Mouse (Mus musculus) MEL (cell line): ENCODE results near the gene Gstp1. TPM values are rescaled to one million over a fixed set of nuclear protein-coding genes. Genes with fewer than 3 reads are reported as not detected.
A peak's percentile ranks its signal among the peaks of the same experiment; 100 is the strongest.

Experiments
- DNase-seq: peaks from one replicate; pipeline ENCODE4 v3.0.0; 2011; ENCODE audit warnings: low read depth, low spot score
- H3K27ac ChIP-seq: 2 replicates; pipeline ENCODE4 v1.5.1; 2012; ENCODE audit warnings: low read depth, mild to moderate bottlenecking, control low read depth, low read length, moderate library complexity; ENCODE audit not compliant: control insufficient read depth
- H3K27me3 ChIP-seq, 2 experiments: fragments of 150-350 bp in 1 of 2; sonication (generic) in 1 of 2; 2 replicates each; pipeline ENCODE4 v1.6.1; 2012; ENCODE audit warnings: low read length in 2 of 2, mild to moderate bottlenecking in 2 of 2, improper control_type of control experiment in 1 of 2, moderate library complexity in 1 of 2; ENCODE audit not compliant: insufficient read depth in 2 of 2, control insufficient read depth in 1 of 2
- H3K36me3 ChIP-seq, 2 experiments: 2 replicates each; pipeline ENCODE4 v1.6.1; 2012 to 2014; ENCODE audit warnings: low read length in 2 of 2, improper control_type of control experiment in 1 of 2, inconsistent platforms in 1 of 2, mild to moderate bottlenecking in 1 of 2; ENCODE audit not compliant: insufficient read depth in 2 of 2, control insufficient read depth in 1 of 2
- H3K4me1 ChIP-seq, 2 experiments: fragments of 150-350 bp in 1 of 2; sonication (generic) in 1 of 2; 2 replicates each; pipeline ENCODE4 v1.6.1; 2012; ENCODE audit warnings: low read length in 2 of 2, improper control_type of control experiment in 1 of 2, mild to moderate bottlenecking in 1 of 2; ENCODE audit not compliant: insufficient read depth in 2 of 2, control insufficient read depth in 1 of 2
- H3K4me3 ChIP-seq, 2 experiments: fragments of 150-350 bp in 1 of 2; sonication (generic) in 1 of 2; 2 replicates each; pipeline ENCODE4 v1.5.1; 2012; ENCODE audit warnings: low read depth in 2 of 2, low read length in 2 of 2, mild to moderate bottlenecking in 2 of 2, moderate library complexity in 2 of 2, control low read depth in 1 of 2, improper control_type of control experiment in 1 of 2; ENCODE audit not compliant: control insufficient read depth in 1 of 2, insufficient read depth in 1 of 2
- H3K79me2 ChIP-seq: 2 replicates; pipeline ENCODE4 v1.6.1; 2012; ENCODE audit warnings: mild to moderate bottlenecking, low read length, moderate library complexity; ENCODE audit not compliant: control insufficient read depth, poor library complexity, insufficient read depth
- H3K9ac ChIP-seq: 2 replicates; pipeline ENCODE4 v1.6.1; 2012; ENCODE audit warnings: low read depth, mild to moderate bottlenecking, control low read depth, low read length, moderate library complexity; ENCODE audit not compliant: control insufficient read depth, poor library complexity, severe bottlenecking
- H3K9me3 ChIP-seq: fragments of 150-350 bp; sonication (generic); replicated peaks from 2 replicates; pipeline ENCODE4 v1.6.1; 2012; ENCODE audit warnings: mild to moderate bottlenecking, low read length, improper control_type of control experiment, moderate library complexity; ENCODE audit not compliant: insufficient read depth
- BHLHE40 ChIP-seq: IDR thresholded peaks from 2 replicates; pipeline ENCODE4 v1.6.1; 2012; ENCODE audit warnings: low read depth, mild to moderate bottlenecking, inconsistent platforms, low read length, improper control_type of control experiment, borderline replicate concordance
- CHD1 ChIP-seq: IDR thresholded peaks from 2 replicates; pipeline ENCODE4 v1.6.1; 2012; ENCODE audit warnings: low read depth, mild to moderate bottlenecking, inconsistent platforms, low read length, improper control_type of control experiment
- CHD2 ChIP-seq: IDR thresholded peaks from 2 replicates; pipeline ENCODE4 v1.6.1; 2011; ENCODE audit warnings: low read length, improper control_type of control experiment
- CTCF ChIP-seq, 3 experiments: IDR thresholded peaks in 2 of 3; conservative IDR thresholded peaks in 1 of 3; 2 replicates each; pipeline ENCODE4 v1.5.1; 2011 to 2012; ENCODE audit warnings: low read length in 3 of 3, low read depth in 2 of 3, mild to moderate bottlenecking in 2 of 3, improper control_type of control experiment in 1 of 3, inconsistent platforms in 1 of 3, mixed read lengths in 1 of 3, moderate library complexity in 1 of 3; ENCODE audit not compliant: control insufficient read depth in 1 of 3, insufficient read depth in 1 of 3, poor library complexity in 1 of 3, severe bottlenecking in 1 of 3
- E2F4 ChIP-seq: IDR thresholded peaks from 2 replicates; pipeline ENCODE4 v1.6.1; 2011; ENCODE audit warnings: low read depth, low read length, improper control_type of control experiment, borderline replicate concordance
- ELF1 ChIP-seq: IDR thresholded peaks from 2 replicates; pipeline ENCODE4 v1.6.1; 2014; ENCODE audit warnings: low read depth, mild to moderate bottlenecking, inconsistent platforms, low read length, improper control_type of control experiment, moderate library complexity
- EP300 ChIP-seq, 2 experiments: IDR thresholded peaks; 2 replicates each; pipeline ENCODE4 v1.6.1; 2011; ENCODE audit warnings: improper control_type of control experiment in 2 of 2, low read length in 2 of 2, low read depth in 1 of 2, mild to moderate bottlenecking in 1 of 2
- GATA1 ChIP-seq: IDR thresholded peaks from 2 replicates; pipeline ENCODE4 v1.6.1; 2011; ENCODE audit warnings: low read depth, low read length, improper control_type of control experiment
- HCFC1 ChIP-seq: IDR thresholded peaks from 2 replicates; pipeline ENCODE4 v1.6.1; 2012; ENCODE audit warnings: low read depth, mild to moderate bottlenecking, inconsistent platforms, low read length, improper control_type of control experiment, moderate library complexity
- JUND ChIP-seq: IDR thresholded peaks from 2 replicates; pipeline ENCODE4 v1.6.1; 2011; ENCODE audit warnings: low read depth, mild to moderate bottlenecking, improper control_type of control experiment, low read length
- MAFK ChIP-seq: IDR thresholded peaks from 2 replicates; pipeline ENCODE4 v1.6.1; 2011; ENCODE audit warnings: low read depth, mild to moderate bottlenecking, low read length, improper control_type of control experiment, borderline replicate concordance
- MAZ ChIP-seq: IDR thresholded peaks from 2 replicates; pipeline ENCODE4 v1.6.1; 2012; ENCODE audit warnings: low read depth, mild to moderate bottlenecking, inconsistent platforms, low read length, improper control_type of control experiment
- MXI1 ChIP-seq: IDR thresholded peaks from 2 replicates; pipeline ENCODE4 v1.6.1; 2011; ENCODE audit warnings: mild to moderate bottlenecking, low read depth, low read length, improper control_type of control experiment
- NELFE ChIP-seq: IDR thresholded peaks from 2 replicates; pipeline ENCODE4 v1.6.1; 2011; ENCODE audit warnings: low read depth, low read length, improper control_type of control experiment
- NRF1 ChIP-seq: IDR thresholded peaks from 2 replicates; pipeline ENCODE4 v1.6.1; 2014; ENCODE audit warnings: low read depth, mild to moderate bottlenecking, inconsistent platforms, low read length, improper control_type of control experiment, moderate library complexity; ENCODE audit not compliant: poor library complexity, insufficient read depth, severe bottlenecking
- POLR2A ChIP-seq, 2 experiments: IDR thresholded peaks; 2 replicates each; pipeline ENCODE4 v1.6.1; 2011 to 2012; ENCODE audit warnings: low read length in 2 of 2, mild to moderate bottlenecking in 2 of 2, control low read depth in 1 of 2, improper control_type of control experiment in 1 of 2, low read depth in 1 of 2, moderate library complexity in 1 of 2; ENCODE audit not compliant: control insufficient read depth in 1 of 2, insufficient read depth in 1 of 2, poor library complexity in 1 of 2
- POLR2AphosphoS2 ChIP-seq: IDR thresholded peaks from 2 replicates; pipeline ENCODE4 v1.6.1; 2011; ENCODE audit warnings: low read length, improper control_type of control experiment
- SIN3A ChIP-seq: IDR thresholded peaks from 2 replicates; pipeline ENCODE4 v1.6.1; 2012; ENCODE audit warnings: low read length, improper control_type of control experiment, inconsistent platforms
- SMC3 ChIP-seq: IDR thresholded peaks from 2 replicates; pipeline ENCODE4 v1.6.1; 2011; ENCODE audit warnings: low read depth, low read length, improper control_type of control experiment
- TAL1 ChIP-seq: IDR thresholded peaks from 2 replicates; pipeline ENCODE4 v1.6.1; 2012; ENCODE audit warnings: mild to moderate bottlenecking, inconsistent platforms, low read length, moderate library complexity, mixed read lengths
- TBP ChIP-seq: IDR thresholded peaks from 2 replicates; pipeline ENCODE4 v1.8.0; 2011; ENCODE audit warnings: low read depth, low read length, improper control_type of control experiment
- TCF12 ChIP-seq: IDR thresholded peaks from 2 replicates; pipeline ENCODE4 v1.6.1; 2014; ENCODE audit warnings: low read depth, mild to moderate bottlenecking, inconsistent platforms, low read length, improper control_type of control experiment, moderate library complexity
- UBTF ChIP-seq: IDR thresholded peaks from 2 replicates; pipeline ENCODE4 v1.6.1; 2012; ENCODE audit warnings: low read depth, mild to moderate bottlenecking, inconsistent platforms, low read length, improper control_type of control experiment, moderate library complexity, borderline replicate concordance; ENCODE audit not compliant: insufficient read depth
- USF2 ChIP-seq, 2 experiments: IDR thresholded peaks; 2 replicates each; pipeline ENCODE4 v1.6.1; 2011 to 2012; ENCODE audit warnings: improper control_type of control experiment in 2 of 2, low read length in 2 of 2, borderline replicate concordance in 1 of 2, inconsistent platforms in 1 of 2, low read depth in 1 of 2, mild to moderate bottlenecking in 1 of 2; ENCODE audit not compliant: insufficient read depth in 1 of 2
- ZC3H11A ChIP-seq: IDR thresholded peaks from 2 replicates; pipeline ENCODE4 v1.6.1; 2012; ENCODE audit warnings: low read depth, mild to moderate bottlenecking, inconsistent platforms, low read length, improper control_type of control experiment
- ZMIZ1 ChIP-seq: IDR thresholded peaks from 2 replicates; pipeline ENCODE4 v1.6.1; 2012; ENCODE audit warnings: low read depth, mild to moderate bottlenecking, inconsistent platforms, low read length, improper control_type of control experiment, moderate library complexity
- polyA plus RNA-seq, 2 experiments: library from polyadenylated mRNA; stranded (reverse) in 1 of 2; unstranded in 1 of 2; fragments of >175 nt in 1 of 2; fragments of >200 nt in 1 of 2; gene quantifications; 2 replicates each; pipeline versions ENCODE4 v1.2.1 to v1.2.4; 2012; ENCODE audit warnings: low replicate concordance in 2 of 2, low read depth in 1 of 2; ENCODE audit not compliant: insufficient read length in 2 of 2, insufficient read depth in 1 of 2, missing spikeins in 1 of 2
- total RNA-seq: library from RNA; depleted of rRNA; stranded (reverse); fragments of 300-350 nt; gene quantifications from 2 replicates; pipeline ENCODE4 v1.2.3, GENCODE M21; 2012

Gene Gstp1
- total and polyA plus RNA-seq, 3 experiments = 251 to 369 TPM; not detected in 1

DNA sequence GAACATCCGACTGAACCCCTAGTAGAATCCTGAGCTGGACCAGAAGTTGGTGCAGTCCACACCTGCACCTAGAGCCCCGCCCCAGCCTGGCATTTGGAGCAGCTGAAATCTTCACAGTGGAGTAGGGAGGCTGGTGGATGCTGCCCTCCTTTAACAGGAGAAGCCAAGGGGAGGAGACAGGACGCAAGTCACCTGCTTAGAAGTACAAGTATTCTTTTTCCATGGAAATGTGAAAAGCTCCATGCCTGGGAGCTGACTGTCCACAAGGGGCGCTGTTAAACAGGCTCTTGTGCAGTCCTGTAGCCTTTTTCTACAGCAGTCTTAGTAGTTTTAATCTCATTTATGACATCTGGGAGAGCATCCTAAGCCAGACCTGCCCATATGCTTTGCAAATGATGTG, 49.0 kb downstream of the Gstp1 start:
- Histone ChIP-seq H3K79me2 (no peaks in the 10 kb centered on the region), H3K36me3 (no peaks in the 10 kb centered on the region; a peak in 1 of 4 replicates), H3K27ac (no peak overlapping the region), H3K4me1 (peaks cover 0 to 8% of the 10 kb centered on the region in 2 experiments; a peak in 2 of 4 replicates), H3K27me3 (peaks cover 2 to 4% of the 10 kb centered on the region in 2 experiments; a peak in 3 of 4 replicates), H3K4me3 (no peak overlapping the region), H3K9me3 (no peaks in the 10 kb centered on the region), H3K9ac (no peak overlapping the region)
- peak; percentile 32 for DNase-seq
- TF ChIP-seq USF2 (IDR thresholded peaks at IDR 0.05; ENCODE audit: borderline replicate concordance in 1 of 2, insufficient read depth in 1 of 2, low read depth in 1 of 2, low read length in 2 of 2) (no peak), POLR2A (IDR thresholded peaks at IDR 0.05; ENCODE audit: control insufficient read depth in 1 of 2, insufficient read depth in 1 of 2, low read depth in 1 of 2, low read length in 2 of 2, poor library complexity in 1 of 2) (no peak), JUND (no peak), TAL1 (no peak), TCF12 (no peak), GATA1 (no peak), CTCF (IDR thresholded peaks at IDR 0.05 in 2 of 3, conservative IDR thresholded peaks at IDR 0.05 in 1 of 3; ENCODE audit: control insufficient read depth in 1 of 3, insufficient read depth in 1 of 3, low read depth in 2 of 3, low read length in 3 of 3, poor library complexity in 1 of 3, severe bottlenecking in 1 of 3) (peak; percentile 27 to 45 (median 38))
- TF ChIP-seq, all 39 proteins: peak for 1

DNA sequence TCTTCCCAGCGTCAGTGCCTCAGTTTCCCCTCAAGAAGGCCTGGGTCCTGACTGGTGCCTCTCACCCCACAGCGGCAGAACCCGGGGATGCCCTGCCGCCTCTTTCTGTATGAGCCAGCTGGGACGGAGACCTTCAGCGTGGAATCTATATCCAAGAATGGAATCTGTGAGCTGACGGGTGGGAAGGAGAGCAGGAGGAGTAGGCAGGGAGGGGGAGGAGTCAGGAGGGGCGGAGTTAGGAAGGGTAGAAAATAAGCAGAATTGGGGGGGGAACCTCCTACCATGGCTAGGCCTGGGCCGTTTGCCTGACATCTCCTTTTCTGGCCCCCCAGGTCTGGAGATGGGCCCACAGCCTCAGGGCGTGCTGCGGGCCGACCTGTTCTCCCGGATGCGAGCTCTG, 49.7 kb downstream of the Gstp1 start:
- H3K9me3 ChIP-seq = no peaks in the 10 kb centered on the region
- no peaks in the 10 kb centered on the region for H3K79me2 ChIP-seq
- no peak for DNase-seq
- H3K27me3 ChIP-seq = peaks cover 0 to 2% of the 10 kb centered on the region in 2 experiments; a peak in 1 of 4 replicates
- H3K9ac ChIP-seq = no peak overlapping the region
- no peak overlapping the region for H3K4me3 ChIP-seq
- no peaks in the 10 kb centered on the region; a peak in 1 of 4 replicates for H3K36me3 ChIP-seq
- no peak overlapping the region for H3K27ac ChIP-seq
- H3K4me1 ChIP-seq = peaks cover 0 to 8% of the 10 kb centered on the region in 2 experiments; a peak in 2 of 4 replicates
- TF ChIP-seq HCFC1 (no peak), CHD1 (no peak), ZC3H11A (no peak), CHD2 (no peak), EP300 (IDR thresholded peaks at IDR 0.05; ENCODE audit: low read depth in 1 of 2, low read length in 2 of 2) (no peak), MXI1 (no peak), TCF12 (no peak), MAFK (no peak), NRF1 (no peak)

DNA sequence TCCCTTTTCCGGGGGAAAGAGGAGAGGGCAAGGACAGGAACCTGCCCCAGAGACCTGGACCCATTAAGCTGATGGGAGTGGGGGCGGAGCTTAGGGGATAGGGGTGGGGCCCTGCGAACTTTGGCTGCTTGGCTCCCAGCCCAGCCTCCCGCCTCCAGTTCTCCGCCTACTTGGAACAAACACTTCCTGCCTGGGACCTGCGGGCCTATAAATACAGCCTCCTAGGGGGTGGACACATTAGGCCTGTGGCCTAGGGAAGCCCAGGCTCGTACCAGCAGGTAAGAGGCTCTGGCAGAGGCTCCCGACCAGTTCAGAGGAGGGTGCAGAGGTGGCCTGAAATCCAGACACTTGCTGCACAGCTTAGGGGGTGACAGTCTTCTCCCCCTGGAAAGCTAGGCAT, 51.5 kb downstream of the Gstp1 start, which contains the start of gene Acy3:
Acy3 (plus strand) TSS at position 237 of the 400 bp plus-strand sequence.
- TF ChIP-seq TBP (peak; percentile 93), SIN3A (0 out of 2 replicates have a peak, but pooled peaks have one; percentile 24), POLR2A (IDR thresholded peaks at IDR 0.05; ENCODE audit: control insufficient read depth in 1 of 2, insufficient read depth in 1 of 2, low read depth in 1 of 2, low read length in 2 of 2, poor library complexity in 1 of 2) (peak; percentile 93 to 95), ELF1 (peak; percentile 68), ZMIZ1 (peak; percentile 90), CHD2 (no peak), POLR2AphosphoS2 (peak; percentile 55; the same call in 1 of the 2 replicates), TAL1 (no peak), UBTF (no peak), HCFC1 (peak; percentile 68), SMC3 (no peak), BHLHE40 (no peak), MAZ (no peak), E2F4 (no peak), NELFE (peak; percentile 89)
- H3K4me3 ChIP-seq = peak within 1 kb of the TSS; percentile 31 to 65
- peaks cover 0 to 8% of the 10 kb centered on the region in 2 experiments; a peak in 2 of 4 replicates for H3K4me1 ChIP-seq
- peak; percentile 86 for DNase-seq
- no peaks in the 10 kb centered on the region; a peak in 1 of 4 replicates for H3K27me3 ChIP-seq
- no peaks in the 10 kb centered on the region; a peak in 1 of 4 replicates for H3K36me3 ChIP-seq
- H3K27ac ChIP-seq = no peak within 1 kb of the TSS
- H3K9me3 ChIP-seq = no peaks in the 10 kb centered on the region
- H3K9ac ChIP-seq = peak within 1 kb of the TSS; percentile 67
- H3K79me2 ChIP-seq = no peaks in the 10 kb centered on the region
